Mouse (Mus musculus): ENCODE measurements around the gene Cux2. TPM values are rescaled to one million over a fixed set of nuclear protein-coding genes. Genes with fewer than 3 reads are reported as not detected.

Cux2 gene
- 16.9 and 17.9 TPM in 2 replicates for polyA plus RNA-seq (2015; fragmentation: Nextera tagmentation; extraction: Ambion mirVana)

DNA sequence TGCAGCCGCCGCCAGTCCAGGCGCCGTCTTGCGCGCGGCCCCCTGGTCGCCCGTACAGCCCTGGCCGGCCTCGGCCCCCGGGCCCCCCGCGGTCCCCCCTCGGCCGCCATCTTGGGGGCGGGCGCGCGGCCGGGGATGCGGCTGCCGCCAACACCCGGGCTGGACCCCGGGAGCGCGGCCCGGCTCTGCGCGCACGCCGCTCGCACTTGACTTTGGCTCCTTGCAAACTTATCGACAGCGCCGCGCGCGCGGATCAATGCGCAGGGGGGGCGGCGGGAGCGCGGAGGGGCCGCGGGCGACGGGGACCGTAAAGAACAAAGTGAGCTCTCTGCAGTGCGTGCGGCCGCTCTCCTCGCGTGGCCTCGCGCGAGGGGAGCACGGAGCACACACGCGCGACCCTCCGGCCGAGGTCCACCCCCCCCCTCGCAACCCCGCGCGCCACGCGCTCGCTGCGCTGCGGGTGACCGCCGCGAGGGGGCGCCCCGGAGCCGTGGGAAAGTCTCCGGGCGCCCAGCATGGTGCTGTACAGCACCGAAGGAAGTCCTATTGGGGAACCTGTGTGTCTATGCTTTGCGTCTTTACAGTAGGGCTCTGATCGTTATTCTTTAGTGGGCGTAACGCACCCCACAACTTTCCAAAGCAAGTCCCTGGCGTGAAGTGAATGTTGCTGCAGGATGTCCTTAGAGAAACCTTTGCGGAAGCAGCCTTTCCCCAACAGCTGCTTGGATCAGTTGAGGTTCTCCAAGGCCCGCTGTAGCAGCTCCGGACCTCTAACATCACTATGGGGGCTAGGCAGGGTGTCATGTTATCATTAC, at the start of gene Cux2:
Gene Cux2 (minus strand): TSS at position 86 of the 815 bp plus-strand sequence.
- Histone ChIP-seq H3K27me3 (peaks cover 11% of the 10 kb centered on the region), H3K36me3 (ENCODE audit: poor library complexity, severe bottlenecking) (no peaks in the 10 kb centered on the region), H3K4me2 (peak within 1 kb of the TSS; percentile 89), H3K9me3 (replicated peaks) (no peaks in the 10 kb centered on the region), H3K9ac (peak within 1 kb of the TSS; percentile 79), H3K4me1 (peaks cover 66% of the 10 kb centered on the region), H3K27ac (peak within 1 kb of the TSS; percentile 89), H3K4me3 (peak within 1 kb of the TSS; percentile 66)
- under 1% methylated on average over 79 of the region's 90 CpGs for WGBS
- peak; percentile 73 for ATAC-seq

DNA sequence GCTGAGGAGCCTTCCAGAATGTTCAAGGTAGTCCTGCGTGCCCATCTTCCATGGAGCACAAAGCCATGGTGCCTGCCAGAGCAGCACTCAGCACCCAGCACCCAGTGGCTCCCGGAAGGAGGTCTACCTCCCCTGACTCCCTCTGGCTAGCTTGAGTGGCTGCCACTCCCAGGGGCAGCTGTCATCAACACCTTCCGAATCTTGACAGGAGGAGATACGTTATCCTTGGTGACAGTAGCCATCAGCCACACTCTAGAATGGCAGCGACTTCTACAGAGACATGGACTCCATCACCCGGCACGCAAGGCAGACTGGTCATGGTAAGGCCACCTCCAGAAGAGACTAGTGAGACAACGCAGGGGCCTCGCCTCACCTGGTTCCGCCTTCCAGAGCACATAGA, 44.5 kb upstream of the Cux2 start:
- ATAC-seq: no peak
- WGBS: 90% methylated on average over 10 of the region's 10 CpGs
- H3K27me3 ChIP-seq: no peaks in the 10 kb centered on the region
- H3K4me1 ChIP-seq: no peaks in the 10 kb centered on the region
- no peaks in the 10 kb centered on the region for H3K36me3 ChIP-seq (ENCODE audit: poor library complexity, severe bottlenecking)
- no peak overlapping the region for H3K27ac ChIP-seq
- no peak overlapping the region for H3K4me2 ChIP-seq
- no peaks in the 10 kb centered on the region for H3K9me3 ChIP-seq (replicated peaks)
- no peak overlapping the region for H3K9ac ChIP-seq
- H3K4me3 ChIP-seq: no peak overlapping the region

DNA sequence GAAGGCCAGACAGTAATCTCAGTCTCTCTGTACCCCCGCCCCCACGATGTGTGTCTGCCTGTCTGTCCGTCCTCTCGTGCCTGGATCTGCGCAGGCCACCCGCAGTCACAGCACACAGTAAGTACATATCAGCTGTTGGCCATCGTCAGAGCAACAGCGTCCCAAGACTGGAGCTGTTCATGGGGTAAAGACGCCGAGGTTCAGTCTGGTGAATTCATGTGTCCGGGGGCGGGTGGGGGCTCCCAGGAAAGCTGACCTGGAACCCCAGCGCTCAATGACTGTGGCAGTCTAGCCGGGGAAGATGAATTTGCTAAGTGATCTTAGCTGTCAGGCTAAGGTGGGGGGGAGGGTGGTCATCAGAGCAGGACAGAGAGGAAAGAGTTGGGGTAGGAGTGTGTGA, 43.8 kb upstream of the Cux2 start:
- Histone ChIP-seq H3K36me3 (ENCODE audit: poor library complexity, severe bottlenecking) (no peaks in the 10 kb centered on the region), H3K27ac (no peak overlapping the region), H3K4me3 (no peak overlapping the region), H3K9me3 (replicated peaks) (no peaks in the 10 kb centered on the region), H3K9ac (no peak overlapping the region), H3K4me2 (no peak overlapping the region), H3K27me3 (no peaks in the 10 kb centered on the region), H3K4me1 (no peaks in the 10 kb centered on the region)
- no peak for ATAC-seq
- 90% methylated on average over 14 of the region's 14 CpGs for whole genome bisulfite sequencing

DNA sequence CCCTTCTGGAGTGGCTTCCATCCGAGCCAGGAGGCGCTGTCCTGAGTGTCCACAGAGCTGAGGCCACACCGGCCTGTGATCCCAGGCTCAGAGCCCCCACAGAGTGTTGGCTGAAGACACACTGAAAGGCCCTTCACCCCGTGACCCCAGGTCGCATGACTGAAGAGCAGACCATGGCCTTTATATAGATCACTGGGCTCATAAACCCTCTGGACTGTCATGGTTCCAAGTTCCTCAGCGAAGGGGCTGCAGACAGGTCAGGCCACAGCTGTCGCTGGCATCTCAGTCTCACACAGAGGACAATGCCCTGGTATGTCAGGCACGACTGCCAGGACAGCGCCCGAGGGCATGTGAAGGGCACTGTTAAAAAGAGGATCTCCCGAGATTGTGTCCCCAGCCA, 42.9 kb upstream of the Cux2 start:
- Histone ChIP-seq H3K27ac (no peak overlapping the region), H3K9ac (no peak overlapping the region), H3K9me3 (replicated peaks) (no peaks in the 10 kb centered on the region), H3K4me2 (no peak overlapping the region), H3K4me3 (no peak overlapping the region), H3K27me3 (no peaks in the 10 kb centered on the region), H3K4me1 (no peaks in the 10 kb centered on the region), H3K36me3 (ENCODE audit: poor library complexity, severe bottlenecking) (no peaks in the 10 kb centered on the region)
- ATAC-seq: no peak
- WGBS: 74% methylated on average over 11 of the region's 11 CpGs

DNA sequence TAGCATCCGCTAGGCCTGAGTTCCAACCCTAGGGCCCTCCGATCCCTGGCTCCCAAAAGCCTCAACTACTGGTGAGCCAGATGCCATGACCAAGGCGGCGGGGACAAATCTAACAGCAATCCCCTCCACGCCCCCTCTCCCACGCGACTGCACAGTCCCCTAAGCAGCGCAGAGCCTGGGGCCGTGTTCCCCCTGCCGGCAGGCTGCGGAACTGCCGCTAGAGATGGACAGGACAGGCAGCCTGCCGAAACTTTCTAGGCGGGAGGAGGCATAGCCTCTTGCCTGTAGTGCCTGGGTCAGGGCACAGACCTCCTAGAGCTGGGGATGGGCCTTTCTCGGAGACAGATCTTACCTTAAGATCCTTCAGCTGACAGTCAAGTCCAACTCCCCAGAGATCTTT, 41.2 kb upstream of the Cux2 start:
- Histone ChIP-seq H3K27ac (no peak overlapping the region), H3K4me2 (no peak overlapping the region), H3K9me3 (replicated peaks) (no peaks in the 10 kb centered on the region), H3K4me3 (no peak overlapping the region), H3K36me3 (ENCODE audit: poor library complexity, severe bottlenecking) (no peaks in the 10 kb centered on the region), H3K9ac (no peak overlapping the region), H3K27me3 (no peaks in the 10 kb centered on the region), H3K4me1 (peaks cover 8% of the 10 kb centered on the region; the same call in 1 of the 2 replicates)
- ATAC-seq: peak; percentile 59; the same call in 1 of the 2 replicates
- WGBS: 16% methylated on average over 15 of the region's 15 CpGs

DNA sequence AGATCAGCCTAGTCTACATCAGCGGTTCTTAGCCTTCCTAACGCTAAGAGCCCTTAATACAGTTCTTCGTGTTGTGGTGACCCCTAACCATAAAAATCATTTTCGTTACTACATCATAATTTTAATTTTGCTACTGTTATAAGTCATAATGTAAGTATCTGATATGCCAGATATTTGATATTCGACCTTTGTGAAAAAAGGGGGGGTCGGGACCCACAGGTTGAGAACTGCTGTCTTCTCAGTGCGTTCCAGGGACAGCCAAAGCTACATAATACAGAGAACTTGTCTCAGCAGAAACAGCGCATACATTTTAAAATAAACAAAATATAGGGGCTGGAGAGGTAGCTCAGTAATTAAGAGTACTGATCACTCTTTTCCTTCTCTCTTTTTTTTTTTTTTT, 39.8 kb upstream of the Cux2 start:
- peaks cover 13% of the 10 kb centered on the region for H3K4me1 ChIP-seq
- H3K4me3 ChIP-seq: no peak overlapping the region
- 81% methylated on average over 8 of the region's 8 CpGs for WGBS
- H3K27ac ChIP-seq: no peak overlapping the region
- H3K36me3 ChIP-seq (ENCODE audit: poor library complexity, severe bottlenecking): no peaks in the 10 kb centered on the region
- H3K9ac ChIP-seq: no peak overlapping the region
- no peak for ATAC-seq
- H3K4me2 ChIP-seq: no peak overlapping the region
- H3K9me3 ChIP-seq (replicated peaks): no peaks in the 10 kb centered on the region
- no peaks in the 10 kb centered on the region for H3K27me3 ChIP-seq

DNA sequence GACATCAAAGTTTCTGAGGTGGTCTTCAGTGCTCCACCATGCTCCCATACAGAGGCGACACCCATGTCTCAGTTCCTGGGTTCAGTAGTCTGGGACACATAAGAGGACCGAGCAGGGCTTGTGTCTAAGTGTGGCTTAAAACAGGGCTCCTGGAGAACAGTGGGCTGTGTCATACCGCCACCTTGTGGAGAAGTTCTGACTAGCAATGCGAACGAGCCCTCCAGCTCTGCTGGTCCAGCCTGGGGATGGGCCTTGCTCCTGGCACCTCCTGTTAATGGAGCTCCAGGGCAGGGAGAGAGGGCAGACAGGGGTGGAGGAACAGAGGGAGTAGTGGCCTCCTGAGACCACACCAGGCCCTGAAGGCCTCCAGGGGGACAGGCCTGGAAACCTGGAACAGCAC, 39.0 kb upstream of the Cux2 start:
- Histone ChIP-seq H3K36me3 (ENCODE audit: poor library complexity, severe bottlenecking) (no peaks in the 10 kb centered on the region), H3K27ac (no peak overlapping the region), H3K4me1 (peaks cover 13% of the 10 kb centered on the region), H3K9ac (no peak overlapping the region), H3K4me3 (no peak overlapping the region), H3K4me2 (no peak overlapping the region), H3K9me3 (replicated peaks) (no peaks in the 10 kb centered on the region), H3K27me3 (no peaks in the 10 kb centered on the region)
- peak; percentile 81 for ATAC-seq
- 1% methylated on average over 5 of the region's 5 CpGs for WGBS

DNA sequence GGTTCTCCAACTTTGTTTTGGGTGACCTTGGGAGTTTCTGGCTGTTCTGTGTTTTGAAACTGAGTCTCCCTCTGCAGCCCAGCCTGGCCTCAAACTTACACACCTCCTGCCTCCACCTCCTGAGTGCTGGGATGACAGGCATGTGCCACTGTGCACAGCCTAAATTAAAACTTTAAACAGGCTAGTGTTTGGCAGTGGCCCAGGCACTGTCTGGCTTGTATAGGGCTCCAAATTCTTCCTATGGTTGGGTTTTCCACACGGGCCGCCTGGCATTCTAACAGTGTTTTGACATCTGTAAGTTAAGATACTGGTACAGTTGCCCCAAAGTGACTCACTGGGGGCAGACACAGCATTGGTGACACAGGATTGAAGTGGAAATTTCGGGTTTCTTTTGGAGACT, 36.2 kb upstream of the Cux2 start:
- Histone ChIP-seq H3K9ac (no peak overlapping the region), H3K27me3 (no peaks in the 10 kb centered on the region), H3K9me3 (replicated peaks) (no peaks in the 10 kb centered on the region), H3K4me1 (peaks cover 13% of the 10 kb centered on the region), H3K4me2 (no peak overlapping the region), H3K27ac (no peak overlapping the region), H3K4me3 (no peak overlapping the region), H3K36me3 (ENCODE audit: poor library complexity, severe bottlenecking) (no peaks in the 10 kb centered on the region)
- WGBS: 55% methylated on average over 3 of the region's 3 CpGs
- ATAC-seq: peak; percentile 77

DNA sequence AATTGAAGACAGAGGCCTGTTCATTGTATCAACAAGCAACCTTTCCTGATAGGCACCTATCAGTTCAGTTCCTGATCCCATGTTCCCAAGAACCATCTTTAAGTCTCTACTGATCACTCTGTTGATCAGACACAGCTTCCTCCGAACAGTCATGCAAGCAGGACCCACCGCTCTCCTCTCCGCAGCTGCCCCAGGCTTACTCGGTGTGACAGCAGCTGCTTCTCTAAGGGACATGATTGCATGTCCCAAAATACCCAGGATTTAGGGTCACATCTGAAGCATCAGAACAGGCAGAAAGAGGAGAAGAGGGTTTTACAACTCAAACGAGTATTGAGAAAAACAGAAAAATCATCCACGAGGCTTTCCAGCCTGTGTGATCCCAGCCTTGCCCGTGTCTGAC, 35.4 kb upstream of the Cux2 start:
- no peaks in the 10 kb centered on the region for H3K27me3 ChIP-seq
- H3K4me3 ChIP-seq: no peak overlapping the region
- peaks cover 13% of the 10 kb centered on the region for H3K4me1 ChIP-seq
- no peak overlapping the region for H3K27ac ChIP-seq
- no peaks in the 10 kb centered on the region for H3K9me3 ChIP-seq (replicated peaks)
- no peaks in the 10 kb centered on the region for H3K36me3 ChIP-seq (ENCODE audit: poor library complexity, severe bottlenecking)
- H3K9ac ChIP-seq: no peak overlapping the region
- WGBS: 85% methylated on average over 7 of the region's 7 CpGs
- no peak overlapping the region for H3K4me2 ChIP-seq
- no peak for ATAC-seq

DNA sequence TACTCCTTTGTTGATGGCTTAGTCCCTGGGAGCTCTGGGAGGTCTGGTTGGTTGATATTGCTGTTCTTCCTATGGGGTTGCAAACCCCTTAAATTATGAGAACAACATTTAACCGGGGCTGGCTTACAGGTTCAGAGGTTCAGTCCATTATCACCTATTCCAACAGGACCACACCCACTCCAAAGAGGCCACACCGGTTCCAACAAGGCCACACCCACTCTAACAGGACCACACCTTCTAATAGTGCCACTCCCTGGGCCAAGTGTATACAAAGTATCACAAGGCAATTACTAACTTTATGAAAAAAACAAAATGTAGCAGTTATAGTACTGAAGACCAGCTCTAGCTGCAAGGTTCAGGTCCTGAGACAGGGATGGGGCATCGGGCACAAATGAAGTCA, 34.6 kb upstream of the Cux2 start:
- no peak for ATAC-seq
- no peaks in the 10 kb centered on the region for H3K27me3 ChIP-seq
- no peak overlapping the region for H3K27ac ChIP-seq
- peaks cover 13% of the 10 kb centered on the region for H3K4me1 ChIP-seq
- no peak overlapping the region for H3K4me3 ChIP-seq
- WGBS: 84% methylated on average over 3 of the region's 3 CpGs
- no peaks in the 10 kb centered on the region for H3K36me3 ChIP-seq (ENCODE audit: poor library complexity, severe bottlenecking)
- no peak overlapping the region for H3K4me2 ChIP-seq
- no peak overlapping the region for H3K9ac ChIP-seq
- H3K9me3 ChIP-seq (replicated peaks): no peaks in the 10 kb centered on the region

DNA sequence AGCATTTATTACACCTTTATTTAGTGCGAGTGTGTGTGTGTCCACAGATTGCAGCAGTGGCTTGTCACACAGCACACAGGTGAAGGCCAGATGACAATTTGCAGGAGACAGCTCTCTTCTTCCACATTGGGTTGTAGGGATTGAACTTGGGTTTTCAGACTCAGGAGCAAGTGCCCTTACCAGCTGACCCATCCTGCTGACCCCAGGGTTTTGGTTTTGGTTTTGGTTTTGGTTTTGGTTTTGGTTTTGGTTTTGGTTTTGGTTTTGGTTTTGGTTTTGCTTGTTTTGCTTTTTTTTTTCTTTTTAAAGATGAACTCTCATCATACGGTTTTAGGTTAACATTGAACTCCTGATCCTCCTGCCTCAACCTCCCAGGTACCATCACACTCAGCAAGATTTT, 33.4 kb upstream of the Cux2 start:
- Histone ChIP-seq H3K36me3 (ENCODE audit: poor library complexity, severe bottlenecking) (no peaks in the 10 kb centered on the region), H3K4me3 (no peak overlapping the region), H3K9me3 (replicated peaks) (0 out of 2 replicates have a peak, but pooled peaks cover 4% of the 10 kb centered on the region), H3K4me2 (no peak overlapping the region), H3K9ac (no peak overlapping the region), H3K27ac (no peak overlapping the region), H3K27me3 (no peaks in the 10 kb centered on the region), H3K4me1 (peaks cover 13% of the 10 kb centered on the region)
- ATAC-seq: no peak
- WGBS: 92% methylated on average over 2 of the region's 2 CpGs

DNA sequence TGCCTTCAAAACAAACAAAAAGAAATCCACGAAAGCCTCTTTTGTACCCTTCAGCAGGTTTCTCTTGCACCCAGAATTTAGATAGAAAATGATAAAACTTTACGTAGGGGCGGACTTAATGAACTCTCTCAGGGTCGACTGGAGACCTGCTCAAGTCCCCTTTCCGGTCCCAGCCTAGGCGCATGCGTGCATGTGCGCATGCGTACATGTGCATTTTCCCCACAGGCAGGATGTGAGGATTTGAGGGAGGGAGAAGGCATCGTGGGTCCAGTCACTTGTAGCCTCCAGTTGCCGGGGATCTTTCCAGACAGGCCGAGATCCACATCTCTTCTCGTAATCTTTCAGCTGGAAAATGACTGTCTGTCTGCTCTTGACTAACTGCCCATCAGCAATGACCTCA, 31.6 kb upstream of the Cux2 start:
- H3K9ac ChIP-seq: no peak overlapping the region
- no peak for ATAC-seq
- 89% methylated on average over 13 of the region's 13 CpGs for WGBS
- no peaks in the 10 kb centered on the region for H3K36me3 ChIP-seq (ENCODE audit: poor library complexity, severe bottlenecking)
- no peak overlapping the region for H3K27ac ChIP-seq
- H3K4me1 ChIP-seq: peaks cover 10% of the 10 kb centered on the region
- H3K4me3 ChIP-seq: no peak overlapping the region
- H3K27me3 ChIP-seq: no peaks in the 10 kb centered on the region
- H3K9me3 ChIP-seq (replicated peaks): 0 out of 2 replicates have a peak, but pooled peaks cover 4% of the 10 kb centered on the region
- H3K4me2 ChIP-seq: no peak overlapping the region

DNA sequence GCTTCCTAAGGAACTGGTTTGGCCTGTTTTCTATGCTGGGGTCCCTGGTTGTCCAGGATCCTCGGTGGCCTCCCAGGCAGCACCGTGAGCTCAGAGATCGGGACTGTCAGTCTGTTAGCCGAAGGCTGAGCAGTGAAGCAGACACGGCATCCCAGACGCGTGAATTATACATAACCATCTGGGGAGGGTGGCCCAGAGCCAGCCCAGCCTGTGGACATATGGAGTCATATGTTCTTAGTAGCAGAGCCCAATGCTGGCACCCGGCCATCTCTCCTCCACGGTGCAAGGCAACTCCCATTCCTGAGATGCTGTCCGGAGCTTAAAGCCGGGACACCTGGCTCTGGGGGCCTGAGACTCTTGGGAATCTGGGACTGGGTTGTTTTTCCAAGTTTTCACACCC, 31.0 kb upstream of the Cux2 start:
- H3K27me3 ChIP-seq: no peaks in the 10 kb centered on the region
- peaks cover 4% of the 10 kb centered on the region for H3K4me1 ChIP-seq
- 64% methylated on average over 11 of the region's 11 CpGs for WGBS
- H3K36me3 ChIP-seq (ENCODE audit: poor library complexity, severe bottlenecking): no peaks in the 10 kb centered on the region
- peak; percentile 94 for ATAC-seq
- H3K9ac ChIP-seq: no peak overlapping the region
- peak overlapping the region; percentile 72 for H3K27ac ChIP-seq
- no peak overlapping the region for H3K4me3 ChIP-seq
- no peak overlapping the region for H3K4me2 ChIP-seq
- H3K9me3 ChIP-seq (replicated peaks): 0 out of 2 replicates have a peak, but pooled peaks cover 4% of the 10 kb centered on the region

Data from forebrain, embryonic 13.5 days (tissue).